Mouse (Mus musculus) limb, embryonic 14.5 days (tissue): ENCODE data around the gene Coq8b. TPM values are rescaled to one million over a fixed set of nuclear protein-coding genes. Genes with fewer than 3 reads are reported as not detected.

ENCODE experiments used
- ATAC-seq: fragments of 200-750 bp; cut with Nextera tagmentation; 2 replicates; pipeline ENCODE4 v1.8.0; 2017; ENCODE audit warnings: low read depth, moderate number of reproducible peaks, moderate TSS enrichment; ENCODE audit not compliant: low FRiP score
- DNase-seq: peaks from one replicate; pipeline ENCODE4 v3.0.0-alpha.2; 2015; ENCODE audit warnings: low spot score
- H3K27ac ChIP-seq: fragments of 300-500 bp; sonication (generic); replicated peaks from 2 replicates; pipeline ENCODE4 v1.5.1; 2014; ENCODE audit warnings: low read depth, mild to moderate bottlenecking, low read length, moderate library complexity, mixed read lengths
- H3K27me3 ChIP-seq: fragments of 300-500 bp; sonication (generic); 2 replicates; pipeline ENCODE4 v1.6.1; 2014; ENCODE audit warnings: low read length, mixed read lengths; ENCODE audit not compliant: control insufficient read depth, insufficient read depth
- H3K36me3 ChIP-seq: fragments of 300-500 bp; sonication (generic); 2 replicates; pipeline ENCODE4 v1.6.1; 2014; ENCODE audit warnings: mild to moderate bottlenecking, low read length, moderate library complexity, mixed read lengths; ENCODE audit not compliant: control insufficient read depth, insufficient read depth
- H3K4me1 ChIP-seq: fragments of 300-500 bp; sonication (generic); 2 replicates; pipeline ENCODE4 v1.6.1; 2014; ENCODE audit warnings: antibody characterized with exemption, low read length, mixed read lengths; ENCODE audit not compliant: control insufficient read depth, insufficient read depth
- H3K4me2 ChIP-seq: fragments of 300-500 bp; sonication (generic); replicated peaks from 2 replicates; pipeline ENCODE4 v1.6.1; 2014; ENCODE audit warnings: low read depth, mild to moderate bottlenecking, low read length, moderate library complexity; ENCODE audit not compliant: severe bottlenecking
- H3K4me3 ChIP-seq: fragments of 300-500 bp; sonication (generic); replicated peaks from 2 replicates; pipeline ENCODE4 v1.5.1; 2014; ENCODE audit warnings: low read length
- H3K9ac ChIP-seq: fragments of 300-500 bp; sonication (generic); 2 replicates; pipeline ENCODE4 v1.6.1; 2014; ENCODE audit warnings: mild to moderate bottlenecking, low read depth, low read length, moderate library complexity; ENCODE audit not compliant: severe bottlenecking
- H3K9me3 ChIP-seq: fragments of 300-500 bp; sonication (generic); 2 replicates; pipeline ENCODE4 v1.6.1; 2016; ENCODE audit warnings: low read length; ENCODE audit not compliant: control insufficient read depth
- POLR2A ChIP-seq: fragments of 200-500 bp; IDR thresholded peaks from 2 replicates; pipeline ENCODE4 v1.8.0; 2012; ENCODE audit warnings: inconsistent platforms, mild to moderate bottlenecking, moderate library complexity, borderline replicate concordance; ENCODE audit not compliant: insufficient read depth, insufficient read length; ENCODE audit errors: extremely low read depth
- WGBS: fragments of 180-500 bp; shearing (Covaris S2); extraction: QIAGEN DNeasy Blood & Tissue Kit; methylation state at CpG from one replicate; pipeline ENCODE4 v1.1.7; 2014; 5-methylcytosine and 5-hydroxymethylcytosine counted together
- polyA plus RNA-seq, 2 experiments: library from polyadenylated mRNA; depleted of rRNA in 1 of 2; stranded (reverse) in 1 of 2; unstranded in 1 of 2; fragments of >200 nt; fragmentation: Nextera tagmentation in 1 of 2; extraction: Ambion mirVana in 1 of 2; gene quantifications; 2 replicates each; pipeline versions ENCODE4 v1.2.1 to v1.2.3; 2012 to 2014

The Coq8b gene
- polyA plus RNA-seq, 2 experiments, result 16.5 to 43.4 TPM

DNA sequence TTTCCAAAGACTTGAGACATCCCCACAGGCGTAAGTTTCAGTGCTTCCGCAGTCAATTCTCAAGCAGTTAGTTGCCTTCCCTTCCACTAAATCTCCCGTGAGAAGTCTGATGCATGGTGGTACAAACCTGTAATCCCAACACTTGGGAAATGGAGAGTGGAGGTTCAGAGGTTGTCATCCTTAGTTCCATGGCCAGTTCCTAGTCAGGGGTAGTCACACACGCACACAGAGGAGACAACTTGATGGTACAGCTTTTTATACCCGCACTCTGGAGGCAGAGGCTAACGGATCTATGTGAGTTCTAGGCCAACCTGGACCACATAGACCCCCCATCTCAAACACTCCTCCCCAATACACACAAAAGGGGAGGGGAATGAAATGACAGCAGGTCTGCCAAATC is 4.0 kb upstream of the Coq8b start:
- Histone ChIP-seq H3K4me1 (peaks cover 35% of the 10 kb centered on the region), H3K27ac (peak overlapping the region; percentile 83), H3K9me3 (no peaks in the 10 kb centered on the region), H3K9ac (peak overlapping the region; percentile 67), H3K4me2 (peak overlapping the region; percentile 64), H3K4me3 (peak overlapping the region; percentile 79), H3K27me3 (no peaks in the 10 kb centered on the region), H3K36me3 (no peaks in the 10 kb centered on the region)
- no peak for TF ChIP-seq POLR2A
- DNase-seq (no peak), ATAC-seq (no peak)
- 15% methylated on average over 6 of the region's 6 CpGs for WGBS

- H3K9me3 ChIP-seq, result no peaks in the 10 kb centered on the region
- no peaks in the 10 kb centered on the region for H3K27me3 ChIP-seq
- H3K36me3 ChIP-seq, result no peaks in the 10 kb centered on the region
- peaks cover 25% of the 10 kb centered on the region for H3K4me1 ChIP-seq
- no peak overlapping the region for H3K4me3 ChIP-seq
- ATAC-seq (no peak), DNase-seq (no peak)
- no peak overlapping the region for H3K27ac ChIP-seq
- TF ChIP-seq POLR2A, result no peak
- H3K4me2 ChIP-seq, result no peak overlapping the region
- 80% methylated on average over 4 of the region's 4 CpGs for WGBS
- no peak overlapping the region for H3K9ac ChIP-seq
Observed at GRCm38 (mm10) chr7:27230781-27231180, 2.0 kb upstream of the Coq8b start.

GRCm38 (mm10) chr7:27231693-27232331 is 1.0 kb upstream of the Coq8b start:
- H3K9me3 ChIP-seq, result no peaks in the 10 kb centered on the region
- TF ChIP-seq POLR2A, result no peak
- H3K4me1 ChIP-seq, result peaks cover 15% of the 10 kb centered on the region
- no peaks in the 10 kb centered on the region for H3K36me3 ChIP-seq
- H3K4me2 ChIP-seq, result no peak overlapping the region
- H3K27ac ChIP-seq, result no peak overlapping the region
- 83% methylated on average over 7 of the region's 7 CpGs for WGBS
- H3K9ac ChIP-seq, result no peak overlapping the region
- no peaks in the 10 kb centered on the region for H3K27me3 ChIP-seq
- no peak for ATAC-seq
- H3K4me3 ChIP-seq, result no peak overlapping the region
- DNase-seq, result no peak

DNA sequence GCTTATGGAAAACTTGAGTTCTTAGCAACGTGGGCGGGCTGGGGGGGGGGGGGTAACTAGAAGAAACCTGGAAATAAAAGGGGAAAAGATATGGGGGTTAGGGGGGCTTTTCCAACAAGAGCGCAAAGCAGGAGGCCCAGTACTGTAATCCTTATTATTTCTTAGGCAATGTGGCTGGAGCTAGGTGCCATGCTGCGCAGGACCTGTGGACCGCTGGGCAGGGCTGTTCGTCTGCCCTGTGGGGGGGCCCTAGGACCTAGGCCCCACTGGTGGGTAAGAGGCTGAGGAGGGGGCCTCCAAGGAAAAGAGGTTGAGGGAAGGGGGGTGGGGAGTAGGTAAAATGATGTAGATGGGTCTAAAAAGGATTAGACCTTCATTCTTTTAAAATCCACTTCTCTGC is 477 bp downstream of the Coq8b start:
- Histone ChIP-seq H3K4me2 (peak overlapping the region; percentile 54), H3K9ac (peak overlapping the region; percentile 50), H3K27me3 (no peaks in the 10 kb centered on the region), H3K27ac (peak overlapping the region; percentile 89), H3K4me3 (peak overlapping the region; percentile 52), H3K4me1 (peaks cover 10% of the 10 kb centered on the region), H3K36me3 (peaks cover 7% of the 10 kb centered on the region), H3K9me3 (no peaks in the 10 kb centered on the region)
- 6% methylated on average over 6 of the region's 6 CpGs for WGBS
- DNase-seq (no peak), ATAC-seq (peak; percentile 13)
- no peak for TF ChIP-seq POLR2A

DNA sequence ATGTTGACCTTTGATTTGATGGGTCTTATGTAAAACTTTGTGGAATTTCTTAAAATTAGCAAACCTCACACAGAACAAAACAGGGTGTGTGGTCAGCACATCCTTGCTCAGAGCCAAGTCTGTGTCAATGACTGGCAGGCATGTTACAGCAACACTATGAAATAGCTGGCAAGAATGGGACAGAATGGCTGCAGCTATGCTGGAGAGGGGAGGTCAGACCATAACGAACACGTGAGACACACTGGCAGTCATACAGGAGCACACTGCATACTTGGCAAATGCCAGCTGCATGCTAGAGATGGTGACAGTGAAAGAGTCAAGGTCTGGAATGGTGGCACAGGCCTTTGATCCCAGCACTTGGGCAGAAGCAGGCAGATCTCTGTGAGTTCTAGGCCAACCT is 2.9 kb downstream of the Coq8b start:
- no peak overlapping the region for H3K27ac ChIP-seq

More for the DNA sequence above, 2.9 kb downstream of the Coq8b start:
- Histone ChIP-seq H3K36me3 (peaks cover 25% of the 10 kb centered on the region), H3K4me2 (no peak overlapping the region), H3K4me1 (peaks cover 10% of the 10 kb centered on the region; the same call in 1 of the 2 replicates), H3K9ac (no peak overlapping the region), H3K9me3 (no peaks in the 10 kb centered on the region), H3K27me3 (no peaks in the 10 kb centered on the region), H3K4me3 (no peak overlapping the region)
- 87% methylated on average over 2 of the region's 2 CpGs for WGBS
- TF ChIP-seq POLR2A, result no peak
- ATAC-seq (no peak), DNase-seq (no peak)
